Comparison of ENCODE assay signal across 11 mouse cellular contexts in the genomic region with DNA sequence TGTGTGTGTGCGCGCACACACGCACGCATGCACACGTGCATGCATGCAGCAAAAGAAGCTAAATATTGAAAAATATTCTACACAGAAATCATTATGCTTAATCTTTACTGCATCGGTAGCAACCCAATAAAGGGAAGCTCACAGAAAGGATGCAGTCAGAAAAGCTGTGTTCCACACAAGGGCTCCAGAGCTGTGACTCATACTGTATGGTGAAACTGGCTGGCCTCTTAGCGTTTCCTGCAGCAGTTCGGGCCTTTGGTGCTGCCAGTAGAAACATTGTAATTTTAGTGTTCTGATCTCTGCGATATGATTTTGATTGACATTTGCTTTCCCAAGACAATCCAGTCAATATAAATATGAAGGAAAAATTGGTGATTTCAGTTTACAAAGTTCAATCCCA.
"Had no signal": no experiment of that assay in that cellular context is flagged by ENCODE, and none has a peak within 500 bp of the region (broad histone marks: within the 10 kb centered on the region; RNA-seq: fewer than 3 reads in every experiment).

No protein-coding gene starts in this region.

- DNase-seq: kidney, postnatal 36 days; layer of hippocampus, adult 9-11 months; lung, adult 2 months; lung, postnatal 36 days; retina, postnatal 1 day; right cerebral cortex, postnatal 4 days; spleen, adult 18-20 months; thymus, adult 18-20 months; thymus, postnatal 14 days had no signal

- ATAC-seq: lung, postnatal 0 days; midbrain, embryonic 16.5 days had no signal
